Mouse (Mus musculus) macrophage (primary cell): Measurements from ENCODE around the gene Dusp14. TPM values are rescaled to one million over a fixed set of nuclear protein-coding genes. Genes with fewer than 3 reads are reported as not detected.

Source experiments
- H3K27ac ChIP-seq: fragments of 350-480 bp; formaldehyde crosslinking; 2 replicates; pipeline ENCODE4 v1.9.0; 2021
- H3K36me3 ChIP-seq: fragments of 350-480 bp; formaldehyde crosslinking; 2 replicates; pipeline ENCODE4 v1.9.0; 2021; ENCODE audit errors: inconsistent target
- H3K4me3 ChIP-seq: fragments of 350-480 bp; formaldehyde crosslinking; 2 replicates; pipeline ENCODE4 v1.9.0; 2021; ENCODE audit errors: inconsistent target
- H3K79me2 ChIP-seq: fragments of 350-480 bp; formaldehyde crosslinking; 2 replicates; pipeline ENCODE4 v1.9.0; 2021; ENCODE audit errors: inconsistent target
- WGBS: methylation state at CpG from one replicate; pipeline ENCODE4 v1.1.7; 2026; ENCODE audit warnings: inconsistent platforms; ENCODE audit not compliant: missing documents; 5-methylcytosine and 5-hydroxymethylcytosine counted together
- polyA plus RNA-seq: library from polyadenylated mRNA; stranded (reverse); fragments of 250-400 nt; gene quantifications from 3 replicates; pipeline ENCODE4 v1.2.4, GENCODE M21; 2018; ENCODE audit warnings: inconsistent platforms

Dusp14 gene
- polyA plus RNA-seq, 1 experiment from 2014 or later: 0.43 TPM

GRCm38 (mm10) chr11:84078601-84079000 is 9.5 kb upstream of the Dusp14 start:
- Histone ChIP-seq H3K79me2 (no peaks in the 10 kb centered on the region), H3K27ac (no peak overlapping the region), H3K4me3 (no peak overlapping the region), H3K36me3 (0 out of 2 replicates have a peak, but pooled peaks cover 5% of the 10 kb centered on the region)
- 95% methylated on average over 9 of the region's 9 CpGs for WGBS

GRCm38 (mm10) chr11:84077008-84077407 is 7.9 kb upstream of the Dusp14 start:
- no peak overlapping the region for H3K27ac ChIP-seq
- H3K79me2 ChIP-seq: no peaks in the 10 kb centered on the region
- H3K4me3 ChIP-seq: no peak overlapping the region
- 89% methylated on average over 2 of the region's 2 CpGs for WGBS
- 0 out of 2 replicates have a peak, but pooled peaks cover 5% of the 10 kb centered on the region for H3K36me3 ChIP-seq

DNA sequence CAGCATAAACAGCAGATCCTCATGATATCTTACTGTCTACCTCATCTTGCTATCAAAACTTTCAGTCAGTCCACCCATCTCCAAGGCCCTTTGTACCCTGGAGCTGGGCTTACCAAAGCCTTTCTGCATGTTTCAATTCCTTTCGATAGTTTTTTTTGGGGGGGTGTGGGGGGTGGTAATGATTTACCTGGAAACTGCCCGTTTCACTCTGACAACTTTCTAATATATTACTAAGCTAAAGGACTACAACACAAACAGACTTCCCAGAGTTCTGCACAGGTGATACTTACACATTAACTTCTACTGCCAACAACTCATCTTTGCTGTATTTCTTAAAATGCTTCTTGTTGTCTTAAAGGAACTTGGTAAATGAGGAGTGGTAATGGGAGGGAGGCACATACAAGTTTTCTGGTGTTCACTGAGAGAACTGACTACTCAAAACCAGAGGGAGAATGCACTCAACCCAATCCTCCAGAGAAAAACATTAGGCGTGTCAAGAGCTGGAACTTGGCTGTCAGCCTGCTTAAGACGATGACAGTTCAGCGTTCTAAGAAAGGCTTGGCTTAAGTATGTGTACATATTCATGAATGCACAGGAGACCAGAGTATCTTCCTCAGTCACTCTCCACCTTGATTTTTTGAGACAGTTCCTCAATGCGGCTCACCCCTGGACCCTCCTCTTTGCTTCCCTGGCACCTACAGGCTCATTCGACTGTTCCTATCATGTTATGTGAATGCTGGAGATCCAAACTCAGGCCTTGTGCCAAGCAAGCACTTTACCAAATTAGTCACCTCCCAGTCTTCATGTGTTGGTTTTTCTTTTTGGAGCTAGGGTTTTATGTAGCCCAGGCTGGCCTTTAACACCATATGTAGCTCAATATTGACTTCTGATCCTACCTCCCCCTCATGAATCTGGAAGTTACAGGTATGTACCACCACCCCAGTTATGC is 5.0 kb upstream of the Dusp14 start:
- no peak overlapping the region for H3K4me3 ChIP-seq
- no peak overlapping the region for H3K27ac ChIP-seq
- H3K36me3 ChIP-seq: 0 out of 2 replicates have a peak, but pooled peaks cover 2% of the 10 kb centered on the region
- WGBS: 87% methylated on average over 7 of the region's 7 CpGs
- no peaks in the 10 kb centered on the region for H3K79me2 ChIP-seq

DNA sequence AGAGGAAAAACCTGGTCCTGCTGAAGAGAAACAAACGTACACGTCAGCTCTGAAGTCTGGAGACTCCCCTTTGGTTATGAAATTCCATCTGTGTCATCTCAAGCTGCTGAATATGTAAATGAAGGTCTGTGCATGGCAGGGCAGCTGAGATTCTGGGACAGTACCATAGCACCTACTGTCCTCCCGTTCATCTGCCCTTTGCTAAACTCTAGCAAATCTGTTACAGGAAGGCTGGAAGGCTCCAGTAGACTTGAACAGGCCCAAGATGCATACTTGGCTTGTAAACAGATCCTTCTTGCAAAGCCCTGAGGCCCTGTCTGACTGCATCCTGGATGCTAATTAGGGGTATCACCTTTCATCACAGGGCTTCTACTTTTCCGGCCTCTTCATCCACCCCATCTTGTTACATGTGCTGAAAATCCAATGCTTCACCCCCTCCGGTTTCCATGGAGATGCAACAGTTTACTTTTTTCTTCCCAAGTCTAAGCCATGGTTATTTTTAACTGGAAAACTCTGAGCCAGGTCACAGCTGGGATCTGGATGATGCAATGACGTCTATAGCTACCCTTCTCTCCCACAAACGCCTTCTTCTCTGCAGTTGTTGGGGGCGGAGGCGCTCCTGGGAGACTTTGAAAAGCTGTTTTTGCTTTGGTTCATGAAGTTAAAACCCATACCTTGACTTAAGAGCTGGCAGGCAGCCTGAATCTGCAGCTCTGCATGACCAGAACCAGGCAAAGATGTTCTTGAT is 4.0 kb upstream of the Dusp14 start:
- 67% methylated on average over 9 of the region's 9 CpGs for WGBS
- no peak overlapping the region for H3K27ac ChIP-seq
- no peaks in the 10 kb centered on the region for H3K36me3 ChIP-seq
- no peaks in the 10 kb centered on the region for H3K79me2 ChIP-seq
- no peak overlapping the region for H3K4me3 ChIP-seq

GRCm38 (mm10) chr11:84068191-84069033 is 649 bp downstream of the Dusp14 start:
- Histone ChIP-seq H3K36me3 (no peaks in the 10 kb centered on the region), H3K27ac (no peak overlapping the region), H3K79me2 (no peaks in the 10 kb centered on the region), H3K4me3 (peak overlapping the region; percentile 41)
- WGBS: 2% methylated on average over 56 of the region's 63 CpGs

- WGBS: 8% methylated on average over 21 of the region's 21 CpGs
- H3K36me3 ChIP-seq: no peaks in the 10 kb centered on the region
- no peak overlapping the region for H3K27ac ChIP-seq
- H3K4me3 ChIP-seq: no peak overlapping the region
- no peaks in the 10 kb centered on the region for H3K79me2 ChIP-seq
These were observed 1.3 kb downstream of the Dusp14 start for GRCm38 (mm10) chr11:84067720-84068190.

DNA sequence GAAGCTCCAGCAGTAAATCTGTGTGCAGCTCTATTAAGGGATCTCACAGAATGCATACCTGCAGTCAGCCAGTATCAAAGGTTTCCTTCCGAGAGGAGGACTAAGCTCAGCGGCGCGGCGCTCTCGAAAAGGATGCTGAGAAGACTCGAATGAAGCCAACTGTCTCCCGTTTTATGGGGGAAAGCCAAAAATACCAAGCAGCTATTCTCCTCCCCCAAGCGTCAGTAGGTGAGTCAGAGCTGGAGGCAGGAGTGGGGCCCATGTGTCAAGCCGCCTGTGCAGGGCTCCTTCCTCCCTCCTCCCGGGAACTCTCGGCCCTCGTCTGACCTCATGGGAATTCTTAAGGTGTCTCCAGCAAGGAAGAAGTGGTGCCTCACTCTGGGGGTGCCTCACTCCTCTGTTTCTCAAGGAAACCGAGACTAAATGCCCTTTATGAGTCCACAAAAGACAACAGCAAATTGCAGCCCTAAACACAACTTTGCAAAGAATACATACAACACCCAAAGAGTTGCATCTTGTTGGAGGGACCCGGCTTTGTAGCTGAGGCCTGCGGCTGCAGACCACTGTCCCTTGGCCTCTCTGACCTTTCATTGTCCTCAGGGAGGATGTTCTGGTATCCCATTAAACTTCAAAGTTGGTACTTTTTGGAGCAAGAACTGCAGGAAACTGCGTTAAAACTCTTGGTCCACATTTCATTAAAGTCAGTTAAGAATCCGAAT is 2.0 kb downstream of the Dusp14 start:
- H3K27ac ChIP-seq: no peak overlapping the region
- H3K4me3 ChIP-seq: no peak overlapping the region
- 18% methylated on average over 18 of the region's 18 CpGs for WGBS
- no peaks in the 10 kb centered on the region for H3K79me2 ChIP-seq
- no peaks in the 10 kb centered on the region for H3K36me3 ChIP-seq

- no peaks in the 10 kb centered on the region for H3K79me2 ChIP-seq
- no peaks in the 10 kb centered on the region for H3K36me3 ChIP-seq
- no peak overlapping the region for H3K27ac ChIP-seq
- no peak overlapping the region for H3K4me3 ChIP-seq
- WGBS: 11% methylated on average over 11 of the region's 11 CpGs
These were observed 3.0 kb downstream of the Dusp14 start for GRCm38 (mm10) chr11:84066071-84066481.

- 83% methylated on average over 3 of the region's 3 CpGs for WGBS
- Histone ChIP-seq H3K27ac (no peak overlapping the region), H3K4me3 (no peak overlapping the region), H3K79me2 (no peaks in the 10 kb centered on the region), H3K36me3 (no peaks in the 10 kb centered on the region)
These were observed 5.3 kb downstream of the Dusp14 start for GRCm38 (mm10) chr11:84063631-84064209.

DNA sequence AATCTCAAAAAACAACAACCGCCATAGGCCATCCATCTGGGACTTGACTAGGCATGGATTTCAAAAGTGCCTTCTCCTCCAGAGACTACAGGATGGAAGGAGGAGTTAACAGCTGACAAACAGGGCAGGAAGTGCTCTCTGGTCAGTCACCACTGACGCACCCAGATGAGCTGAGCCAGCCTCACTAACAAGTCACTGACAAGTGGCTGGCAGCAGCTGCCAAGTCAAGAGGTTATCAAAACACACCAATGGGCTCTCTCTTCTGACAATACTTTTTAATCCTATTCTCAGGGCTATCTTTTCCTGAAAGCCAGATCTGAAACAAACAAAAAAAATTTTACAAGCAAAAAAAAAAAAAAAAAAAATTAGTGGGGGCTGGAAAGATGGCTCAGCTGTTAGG is 6.3 kb downstream of the Dusp14 start:
- Histone ChIP-seq H3K79me2 (no peaks in the 10 kb centered on the region), H3K36me3 (no peaks in the 10 kb centered on the region), H3K4me3 (no peak overlapping the region), H3K27ac (no peak overlapping the region)
- 57% methylated on average over 2 of the region's 2 CpGs for WGBS

GRCm38 (mm10) chr11:84061881-84062280 is 7.2 kb downstream of the Dusp14 start:
- Histone ChIP-seq H3K36me3 (no peaks in the 10 kb centered on the region), H3K79me2 (no peaks in the 10 kb centered on the region), H3K4me3 (no peak overlapping the region), H3K27ac (no peak overlapping the region)
- WGBS: 96% methylated on average over 2 of the region's 2 CpGs

DNA sequence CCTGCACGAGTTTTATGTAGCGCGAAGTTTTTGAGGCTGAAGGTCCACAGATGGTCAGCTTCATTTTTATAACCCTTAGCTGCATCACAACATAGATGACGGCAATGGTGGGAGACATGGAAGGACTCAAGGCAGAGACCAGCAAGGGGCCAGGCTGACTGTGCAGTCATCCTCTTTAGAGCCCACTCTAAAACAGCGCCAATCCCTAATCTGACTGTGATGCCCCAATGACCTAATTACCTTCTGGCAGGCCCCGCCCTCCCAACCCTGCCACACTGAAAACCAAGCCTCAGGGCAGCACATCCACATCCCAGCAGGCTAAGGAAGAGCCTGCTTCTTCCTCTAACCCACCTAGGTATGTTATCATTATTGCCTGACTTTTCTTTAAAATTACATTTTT is 8.4 kb downstream of the Dusp14 start:
- WGBS: 93% methylated on average over 6 of the region's 6 CpGs
- Histone ChIP-seq H3K27ac (no peak overlapping the region), H3K79me2 (no peaks in the 10 kb centered on the region), H3K4me3 (no peak overlapping the region), H3K36me3 (no peaks in the 10 kb centered on the region)

GRCm38 (mm10) chr11:84059784-84060183 is 9.3 kb downstream of the Dusp14 start:
- WGBS: 93% methylated on average over 2 of the region's 2 CpGs
- Histone ChIP-seq H3K4me3 (no peak overlapping the region), H3K27ac (no peak overlapping the region), H3K36me3 (no peaks in the 10 kb centered on the region), H3K79me2 (no peaks in the 10 kb centered on the region)
